Mouse (Mus musculus) CH12.LX (cell line): ENCODE data around the gene Rfc4. TPM values are rescaled to one million over a fixed set of nuclear protein-coding genes. Genes with fewer than 3 reads are reported as not detected.

Experiments used
- DNase-seq: peaks from one replicate; pipeline ENCODE4 v3.0.0-alpha.2; 2013; ENCODE audit errors: extremely low read depth
- H3K27ac ChIP-seq: 2 replicates; pipeline ENCODE4 v1.5.1; 2012; ENCODE audit warnings: low read depth, mild to moderate bottlenecking, control low read depth, moderate library complexity; ENCODE audit not compliant: insufficient read depth
- H3K27me3 ChIP-seq: replicated peaks from 2 replicates; pipeline ENCODE3; 2012; ENCODE audit warnings: inconsistent platforms
- H3K36me3 ChIP-seq, 2 experiments: replicated peaks in 1 of 2; 2 replicates each; pipeline versions ENCODE3 to v1.6.1; 2012; ENCODE audit warnings: inconsistent platforms in 1 of 2, low read length in 1 of 2, mild to moderate bottlenecking in 1 of 2, mixed read lengths in 1 of 2, moderate library complexity in 1 of 2; ENCODE audit not compliant: control insufficient read depth in 1 of 2, insufficient read depth in 1 of 2
- H3K4me1 ChIP-seq, 2 experiments: 2 replicates each; pipeline ENCODE4 v1.6.1; 2012; ENCODE audit warnings: inconsistent platforms in 1 of 2, moderate library complexity in 1 of 2; ENCODE audit not compliant: insufficient read depth in 2 of 2, control insufficient read depth in 1 of 2
- H3K4me2 ChIP-seq: 2 replicates; pipeline ENCODE4 v1.6.1; 2012; ENCODE audit warnings: low read depth, mild to moderate bottlenecking, control low read depth; ENCODE audit not compliant: poor library complexity, insufficient read depth, severe bottlenecking
- H3K4me3 ChIP-seq, 3 experiments: fragments of 150-350 bp in 1 of 3; sonication (generic) in 1 of 3; replicated peaks in 1 of 3; 2 replicates each; pipeline versions ENCODE3 to v1.5.1; 2011 to 2012; ENCODE audit warnings: low read depth in 2 of 3, low read length in 2 of 3, mild to moderate bottlenecking in 2 of 3, moderate library complexity in 2 of 3, control low read depth in 1 of 3, improper control_type of control experiment in 1 of 3, inconsistent platforms in 1 of 3, mixed read lengths in 1 of 3; ENCODE audit not compliant: poor library complexity in 1 of 3
- H3K79me2 ChIP-seq: replicated peaks from 2 replicates; pipeline ENCODE4 v1.6.1; 2012; ENCODE audit warnings: mild to moderate bottlenecking, moderate library complexity; ENCODE audit not compliant: control insufficient read depth, poor library complexity, insufficient read depth, severe bottlenecking; ENCODE audit errors: extremely low read depth
- H3K9ac ChIP-seq: 2 replicates; pipeline ENCODE4 v1.6.1; 2012; ENCODE audit warnings: low read depth, mild to moderate bottlenecking, control low read depth, moderate library complexity; ENCODE audit not compliant: insufficient read depth
- H3K9me3 ChIP-seq: replicated peaks from 2 replicates; pipeline ENCODE3; 2012; ENCODE audit warnings: low read length, inconsistent platforms, mixed read lengths
- BHLHE40 ChIP-seq: IDR thresholded peaks from 2 replicates; pipeline ENCODE4 v1.6.1; 2011; ENCODE audit warnings: mild to moderate bottlenecking, low read depth, low read length, improper control_type of control experiment
- CHD1 ChIP-seq: IDR thresholded peaks from 2 replicates; pipeline ENCODE4 v1.6.1; 2012; ENCODE audit warnings: low read depth, low read length, improper control_type of control experiment, inconsistent platforms
- CTCF ChIP-seq, 2 experiments: IDR thresholded peaks in 1 of 2; conservative IDR thresholded peaks in 1 of 2; 2 replicates each; pipeline ENCODE4 v1.5.1; 2011 to 2012; ENCODE audit warnings: low read depth in 2 of 2, low read length in 2 of 2, improper control_type of control experiment in 1 of 2, inconsistent platforms in 1 of 2, mild to moderate bottlenecking in 1 of 2, moderate library complexity in 1 of 2
- E2F4 ChIP-seq: IDR thresholded peaks from 2 replicates; pipeline ENCODE4 v1.6.1; 2011; ENCODE audit warnings: low read depth, low read length, improper control_type of control experiment; ENCODE audit not compliant: insufficient replicate concordance
- ELF1 ChIP-seq: IDR thresholded peaks from 2 replicates; pipeline ENCODE4 v1.6.1; 2014; ENCODE audit warnings: low read depth, mild to moderate bottlenecking, inconsistent platforms, low read length, improper control_type of control experiment
- ETS1 ChIP-seq: conservative IDR thresholded peaks from 2 replicates; pipeline ENCODE4 v1.6.1; 2012; ENCODE audit warnings: low read depth, mild to moderate bottlenecking, inconsistent platforms, low read length, improper control_type of control experiment, moderate library complexity
- GABPA ChIP-seq: IDR thresholded peaks from 2 replicates; pipeline ENCODE4 v1.6.1; 2012; ENCODE audit warnings: low read depth, low read length, improper control_type of control experiment, inconsistent platforms; ENCODE audit not compliant: insufficient replicate concordance
- HCFC1 ChIP-seq: IDR thresholded peaks from 2 replicates; pipeline ENCODE4 v1.6.1; 2012; ENCODE audit warnings: low read depth, mild to moderate bottlenecking, inconsistent platforms, low read length, improper control_type of control experiment
- JUN ChIP-seq: IDR thresholded peaks from 2 replicates; pipeline ENCODE4 v1.6.1; 2011; ENCODE audit warnings: low read depth, mild to moderate bottlenecking, low read length, improper control_type of control experiment, moderate library complexity; ENCODE audit not compliant: insufficient read depth
- JUND ChIP-seq: conservative IDR thresholded peaks from 2 replicates; pipeline ENCODE4 v1.6.1; 2011; ENCODE audit warnings: low read depth, low read length, improper control_type of control experiment
- MAFK ChIP-seq: IDR thresholded peaks from 2 replicates; pipeline ENCODE4 v1.6.1; 2011; ENCODE audit warnings: low read length, improper control_type of control experiment; ENCODE audit not compliant: insufficient replicate concordance
- MAX ChIP-seq: IDR thresholded peaks from 2 replicates; pipeline ENCODE4 v1.6.1; 2011; ENCODE audit warnings: low read length, improper control_type of control experiment
- MAZ ChIP-seq: IDR thresholded peaks from 2 replicates; pipeline ENCODE4 v1.6.1; 2012; ENCODE audit warnings: low read depth, mild to moderate bottlenecking, inconsistent platforms, low read length, improper control_type of control experiment, moderate library complexity
- MEF2A ChIP-seq: IDR thresholded peaks from 2 replicates; pipeline ENCODE4 v1.6.1; 2014; ENCODE audit warnings: low read depth, mild to moderate bottlenecking, inconsistent platforms, low read length, improper control_type of control experiment, borderline replicate concordance
- MXI1 ChIP-seq: IDR thresholded peaks from 2 replicates; pipeline ENCODE4 v1.6.1; 2011; ENCODE audit warnings: mild to moderate bottlenecking, low read depth, low read length, improper control_type of control experiment
- MYC ChIP-seq: IDR thresholded peaks from 2 replicates; pipeline ENCODE4 v1.6.1; 2011; ENCODE audit warnings: low read depth, mild to moderate bottlenecking, improper control_type of control experiment, low read length
- NRF1 ChIP-seq: IDR thresholded peaks from 2 replicates; pipeline ENCODE4 v1.6.1; 2014; ENCODE audit warnings: low read depth, mild to moderate bottlenecking, inconsistent platforms, low read length, improper control_type of control experiment, moderate library complexity
- PAX5 ChIP-seq: IDR thresholded peaks from 2 replicates; pipeline ENCODE4 v1.6.1; 2012; ENCODE audit warnings: low read length, inconsistent platforms, mixed read lengths
- SIN3A ChIP-seq: IDR thresholded peaks from 2 replicates; pipeline ENCODE4 v1.6.1; 2012; ENCODE audit warnings: low read length, improper control_type of control experiment, inconsistent platforms
- TBP ChIP-seq: conservative IDR thresholded peaks from 2 replicates; pipeline ENCODE4 v1.6.1; 2011; ENCODE audit warnings: low read depth, low read length, improper control_type of control experiment
- UBTF ChIP-seq: IDR thresholded peaks from 2 replicates; pipeline ENCODE4 v1.6.1; 2012; ENCODE audit warnings: low read depth, mild to moderate bottlenecking, inconsistent platforms, low read length, improper control_type of control experiment, moderate library complexity
- USF1 ChIP-seq: IDR thresholded peaks from 2 replicates; pipeline ENCODE4 v1.6.1; 2014; ENCODE audit warnings: low read depth, mild to moderate bottlenecking, inconsistent platforms, low read length, improper control_type of control experiment
- ZC3H11A ChIP-seq: IDR thresholded peaks from 2 replicates; pipeline ENCODE4 v1.6.1; 2012; ENCODE audit warnings: low read depth, mild to moderate bottlenecking, inconsistent platforms, low read length, improper control_type of control experiment
- ZMIZ1 ChIP-seq: IDR thresholded peaks from 2 replicates; pipeline ENCODE4 v1.6.1; 2012; ENCODE audit warnings: low read depth, mild to moderate bottlenecking, inconsistent platforms, low read length, improper control_type of control experiment
- ZNF384 ChIP-seq: IDR thresholded peaks from 2 replicates; pipeline ENCODE4 v1.6.1; 2012; ENCODE audit warnings: low read depth, low read length, improper control_type of control experiment, inconsistent platforms
- dilution Hi-C: fragments of 300-500 bp; cut with MboI; formaldehyde crosslinking; loops from 2 replicates; pipeline ENCODE4 v1.14.3; 2020; ENCODE audit warnings: low sequenced_read_pairs; ENCODE audit not compliant: extremely low pct_unique_long_range_greater_than_20kb, extremely low pct_ligation_motif_present
- in situ Hi-C: fragments of 300-500 bp; cut with MboI; formaldehyde crosslinking; loops from 3 replicates; pipeline ENCODE4 v1.14.3; 2019; ENCODE audit warnings: low sequenced_read_pairs, low pct_ligation_motif_present, low pct_unique_long_range_greater_than_20kb, mixed read lengths
- polyA plus RNA-seq: library from polyadenylated mRNA; unstranded; fragments of >175 nt; gene quantifications from 2 replicates; pipeline ENCODE4 v1.2.1, GENCODE M21; 2012; ENCODE audit warnings: low read depth; ENCODE audit not compliant: insufficient read length
- total RNA-seq, 2 experiments: library from RNA; depleted of rRNA; stranded (reverse); fragments of 300-350 nt in 1 of 2; fragments of >200 nt in 1 of 2; gene quantifications; 2 replicates each; pipeline ENCODE4 v1.2.3; 2012 to 2014

The Rfc4 gene
- total and polyA plus RNA-seq, 3 experiments = 74.6 to 191 (median 121) TPM

DNA sequence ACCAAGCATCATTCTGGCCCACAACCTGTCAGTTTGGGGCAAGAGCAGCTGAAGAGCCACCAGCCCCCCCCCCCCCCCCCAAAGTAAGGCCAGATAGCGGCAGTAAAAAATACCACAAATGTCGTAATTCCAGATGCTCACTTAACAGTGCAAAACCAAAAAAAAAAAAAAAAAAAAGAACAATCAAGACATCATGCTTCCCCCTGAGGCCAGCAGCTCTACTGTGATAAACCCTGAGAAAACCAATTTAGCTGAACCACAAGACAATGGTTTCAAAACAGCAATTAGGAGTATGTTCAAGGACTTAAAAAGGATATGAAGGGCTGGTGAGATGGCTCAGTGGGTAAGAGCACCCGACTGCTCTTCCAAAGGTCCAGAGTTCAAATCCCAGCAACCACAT lies 34.6 kb upstream of the Rfc4 start:
- DNase-seq = no peak
- in situ Hi-C loops = loop anchor here (5.0 kb wide), 1 partner anchor 35 kb away; no protein-coding TSS in a partner anchor
- Histone ChIP-seq H3K4me3 (no peak overlapping the region), H3K79me2 (no peaks in the 10 kb centered on the region), H3K36me3 (no peaks in the 10 kb centered on the region), H3K27ac (no peak overlapping the region), H3K4me1 (peaks cover 0 to 21% of the 10 kb centered on the region in 2 experiments; a peak in 1 of 4 replicates), H3K27me3 (no peaks in the 10 kb centered on the region), H3K9me3 (no peaks in the 10 kb centered on the region), H3K9ac (no peak overlapping the region), H3K4me2 (no peak overlapping the region)
- TF ChIP-seq BHLHE40 = no peak
- TF ChIP-seq TBP = no peak
- TF ChIP-seq ZC3H11A = no peak
- no peak for TF ChIP-seq MAZ
- no peak for TF ChIP-seq JUND
- no peak for TF ChIP-seq MEF2A
- TF ChIP-seq CTCF (conservative IDR thresholded peaks at IDR 0.05 in 1 of 2, IDR thresholded peaks at IDR 0.05 in 1 of 2; ENCODE audit: low read depth in 2 of 2, low read length in 2 of 2) = no peak
- TF ChIP-seq UBTF = no peak
- TF ChIP-seq JUN = no peak
- no peak for TF ChIP-seq ELF1
- no peak for TF ChIP-seq MAX
- no peak for TF ChIP-seq MXI1
- no peak for TF ChIP-seq PAX5
- dilution Hi-C loops = no loop called here

DNA sequence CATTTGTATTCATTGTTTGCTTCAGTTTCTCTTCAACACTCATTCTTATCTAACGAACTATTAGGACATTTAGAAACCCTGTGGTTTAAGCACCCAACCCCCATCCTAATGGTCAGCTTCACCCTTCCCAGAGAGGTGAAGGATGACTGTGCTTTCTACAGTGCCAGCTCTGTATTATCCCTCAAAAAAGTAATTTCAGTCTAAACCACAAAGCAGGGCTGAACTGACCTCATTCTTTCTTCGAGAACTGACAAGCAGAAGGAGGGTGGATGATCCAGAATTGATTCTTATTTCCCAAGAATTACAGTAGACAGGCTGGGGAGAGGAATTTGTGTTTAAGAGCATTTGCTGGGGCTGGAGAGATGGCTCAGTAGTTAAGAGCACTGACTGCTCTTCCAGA lies 32.2 kb upstream of the Rfc4 start:
- dilution Hi-C loops = no loop called here
- no peak for DNase-seq
- no peak for TF ChIP-seq MYC
- no peak for TF ChIP-seq JUND
- no peak for TF ChIP-seq NRF1
- no peak for TF ChIP-seq ELF1
- TF ChIP-seq GABPA = no peak
- TF ChIP-seq PAX5 = no peak
- no peak for TF ChIP-seq ZC3H11A
- no peak for TF ChIP-seq ZMIZ1
- no peak for TF ChIP-seq MXI1
- TF ChIP-seq CHD1 = no peak
- no peak for TF ChIP-seq HCFC1
- no peak for TF ChIP-seq USF1
- TF ChIP-seq MAZ = no peak
- TF ChIP-seq E2F4 = no peak
- no peak for TF ChIP-seq SIN3A
- no peak for TF ChIP-seq ZNF384
- TF ChIP-seq ETS1 = no peak
- no peak for TF ChIP-seq MAFK

More for the DNA sequence above, 32.2 kb upstream of the Rfc4 start:
- H3K9ac ChIP-seq = no peak overlapping the region
- H3K36me3 ChIP-seq = no peaks in the 10 kb centered on the region
- no peak overlapping the region for H3K4me3 ChIP-seq
- in situ Hi-C loops = loop anchor here (5.0 kb wide), 1 partner anchor 38 kb away; no protein-coding TSS in a partner anchor
- no peak overlapping the region for H3K4me2 ChIP-seq
- H3K9me3 ChIP-seq = no peaks in the 10 kb centered on the region
- H3K4me1 ChIP-seq = peaks cover 0 to 5% of the 10 kb centered on the region in 2 experiments; a peak in 1 of 4 replicates
- H3K27ac ChIP-seq = no peak overlapping the region
- no peaks in the 10 kb centered on the region for H3K79me2 ChIP-seq
- no peaks in the 10 kb centered on the region for H3K27me3 ChIP-seq
